Mouse (Mus musculus): Measurements from ENCODE around the gene Adam15.

- TF ChIP-seq ETS1 (IDR thresholded peaks at IDR 0.05; ENCODE audit: low read depth, low read length) (no peak), TCF12 (IDR thresholded peaks at IDR 0.05; ENCODE audit: low read depth, low read length) (no peak), POLR2A (IDR thresholded peaks at IDR 0.05; ENCODE audit: control insufficient read depth in 1 of 2, insufficient read depth in 1 of 2, low read depth in 1 of 2, low read length in 2 of 2, poor library complexity in 1 of 2) (no peak), CHD1 (IDR thresholded peaks at IDR 0.05; ENCODE audit: low read depth, low read length) (no peak), USF2 (IDR thresholded peaks at IDR 0.05; ENCODE audit: borderline replicate concordance in 1 of 2, insufficient read depth in 1 of 2, low read depth in 1 of 2, low read length in 2 of 2) (no peak), MAFK (IDR thresholded peaks at IDR 0.05; ENCODE audit: borderline replicate concordance, low read depth, low read length) (no peak), EP300 (IDR thresholded peaks at IDR 0.05; ENCODE audit: low read depth in 1 of 2, low read length in 2 of 2) (no peak), RAD21 (IDR thresholded peaks at IDR 0.05; ENCODE audit: low read depth, low read length) (no peak), ELF1 (IDR thresholded peaks at IDR 0.05; ENCODE audit: low read depth, low read length) (no peak), POLR2AphosphoS2 (IDR thresholded peaks at IDR 0.05; ENCODE audit: low read length) (no peak), JUND (IDR thresholded peaks at IDR 0.05; ENCODE audit: low read depth, low read length) (no peak)
Measured at GRCm38 (mm10) chr3:89319591-89320350, 30.0 kb downstream of the Adam15 start.

All from MEL (cell line).